26 mouse cellular contexts compared by ENCODE assay signal in the genomic region with DNA sequence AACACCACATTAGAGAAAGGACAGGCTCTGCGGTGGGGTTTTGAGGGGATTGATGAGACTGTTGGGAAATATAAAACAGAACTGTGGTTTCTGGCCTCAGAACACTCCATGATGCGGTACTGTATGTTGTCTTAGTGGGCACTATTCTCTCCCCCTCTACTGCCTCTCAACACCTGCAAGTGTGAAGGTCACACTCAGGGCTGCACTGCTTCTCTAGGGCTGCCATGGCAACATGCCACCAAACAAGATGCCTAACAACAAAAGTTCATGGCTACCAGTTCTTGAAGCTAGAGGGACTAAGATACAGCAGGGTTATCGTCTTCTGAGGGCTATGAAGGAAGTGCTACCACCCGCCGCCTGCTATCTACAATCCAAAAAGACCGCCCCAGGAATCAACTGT. TPM values are rescaled to one million over a fixed set of nuclear protein-coding genes. Genes with fewer than 3 reads are reported as not detected.
"Had no signal": no experiment of that assay in that cellular context is flagged by ENCODE, and none has a peak within 500 bp of the region (broad histone marks: within the 10 kb centered on the region; RNA-seq: fewer than 3 reads in every experiment).

No protein-coding gene starts in this region.

- H3K9ac ChIP-seq: kidney, embryonic 15.5 days; liver, embryonic 13.5 days had no signal

- H3K27ac ChIP-seq: kidney, embryonic 15.5 days; liver, embryonic 13.5 days had no signal

- H3K4me1 ChIP-seq: liver, embryonic 13.5 days had no signal

- H3K36me3 ChIP-seq: kidney, embryonic 15.5 days; liver, embryonic 13.5 days had no signal

- H3K4me2 ChIP-seq: kidney, embryonic 15.5 days; liver, embryonic 13.5 days; midbrain, embryonic 11.5 days had no signal

- H3K4me3 ChIP-seq: kidney, embryonic 15.5 days; liver, embryonic 13.5 days had no signal

- DNase-seq: kidney, postnatal 10 days; kidney, postnatal 36 days; liver, embryonic 13.5 days; lung, adult 2 months; lung, postnatal 14 days; lung, postnatal 4 days; midbrain, embryonic 14.5 days; thymus, postnatal 25 days had no signal

- H3K9me3 ChIP-seq: kidney, embryonic 15.5 days; liver, embryonic 13.5 days had no signal

- H3K27me3 ChIP-seq: kidney, embryonic 15.5 days; liver, embryonic 13.5 days had no signal

RNA-seq across cellular contexts. Expression of gene 1700020N01Rik, which starts 15.1 kb away (rescaled TPM):
- total RNA-seq: layer of hippocampus, postnatal 14 days; left cerebral cortex, adult 8-10 months; left cerebral cortex, postnatal 25 days; liver, adult 2 months; megakaryocyte progenitor cell, adult 5-6 weeks; megakaryocyte-erythroid progenitor cell, adult 5-6 weeks; midbrain, postnatal 0 days had no signal
- polyA plus RNA-seq: kidney, embryonic 15.5 days; limb, embryonic 11.5 days; limb, embryonic 14.5 days; liver, adult 2 months; liver, embryonic 13.5 days; liver, embryonic 16.5 days; lung, adult 2 months; lung, embryonic 16.5 days; midbrain, embryonic 11.5 days; midbrain, embryonic 14.5 days; midbrain, postnatal 0 days; neural tube, embryonic 11.5 days; neural tube, embryonic 14.5 days; spleen, adult 2 months; stomach, embryonic 16.5 days; urinary bladder, adult 2 months had no signal
